Mouse (Mus musculus) E14TG2a.4 (cell line): ENCODE measurements at regions not wholly inside any gene's neighbourhood (a gene's known extent, or its start where the extent isn't known, plus 50 kb on each side); places are given as distances from the start of the nearest gene placed in this dataset.

Experiments used
- H3K27me3 ChIP-seq: 2 replicates; pipeline ENCODE4 v1.6.1; 2014; ENCODE audit warnings: low read length, control low read depth; ENCODE audit not compliant: insufficient read depth
- H3K36me3 ChIP-seq: 2 replicates; pipeline ENCODE4 v1.6.1; 2014; ENCODE audit warnings: low read length, control low read depth; ENCODE audit not compliant: insufficient read depth
- H3K4me1 ChIP-seq: replicated peaks from 2 replicates; pipeline ENCODE4 v1.6.1; 2014; ENCODE audit warnings: low read depth, low read length, control low read depth
- H3K4me3 ChIP-seq: replicated peaks from 2 replicates; pipeline ENCODE4 v1.5.1; 2014; ENCODE audit warnings: mild to moderate bottlenecking, low read length
- H3K9me3 ChIP-seq: 2 replicates; pipeline ENCODE4 v1.6.1; 2014; ENCODE audit warnings: low read length, control low read depth
- CTCF ChIP-seq: conservative IDR thresholded peaks from 2 replicates; pipeline ENCODE4 v1.5.1; 2014; ENCODE audit warnings: low read length
- NANOG ChIP-seq: IDR thresholded peaks from 2 replicates; pipeline ENCODE4 v1.6.1; 2014; ENCODE audit warnings: borderline replicate concordance, low read length, mixed read lengths
- POU5F1 ChIP-seq: IDR thresholded peaks from 2 replicates; pipeline ENCODE4 v1.6.1; 2014; ENCODE audit warnings: low read length, borderline replicate concordance

DNA sequence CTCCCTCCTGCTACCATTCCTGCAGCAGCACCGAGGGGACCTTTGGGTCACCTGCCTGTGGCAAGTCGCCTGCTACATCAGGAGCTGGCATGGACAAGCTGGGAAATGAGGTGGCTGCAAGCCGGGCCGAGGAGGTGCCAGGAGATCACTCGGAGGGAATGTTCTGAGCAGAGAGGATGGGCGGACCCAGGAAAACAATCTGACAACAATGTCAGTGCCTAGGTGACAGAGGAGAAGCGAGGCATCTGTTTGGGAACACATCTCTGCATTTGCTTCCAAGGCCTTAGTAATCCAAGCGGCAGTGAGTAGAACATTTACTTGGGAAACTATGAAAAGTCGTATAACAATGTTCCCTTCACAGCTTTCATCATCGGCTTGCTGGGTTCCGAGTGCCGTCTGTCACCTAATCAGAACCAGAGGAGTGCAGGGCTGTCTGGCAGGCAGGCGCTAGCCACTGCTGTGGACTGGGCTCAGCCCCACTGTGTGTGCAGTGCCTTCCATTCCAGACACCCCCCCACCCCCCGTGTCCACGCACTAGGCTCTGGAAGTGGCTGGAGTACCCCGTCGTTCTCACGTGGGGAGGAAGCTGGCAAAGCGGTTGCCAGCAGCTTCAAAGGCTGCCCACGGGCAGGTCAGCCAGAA, 56.6 kb upstream of the Slc25a33 start:
- Histone ChIP-seq H3K27me3 (peaks cover 2% of the 10 kb centered on the region; the same call in 1 of the 2 replicates), H3K36me3 (no peaks in the 10 kb centered on the region), H3K4me1 (peaks cover 7% of the 10 kb centered on the region), H3K4me3 (no peak overlapping the region), H3K9me3 (no peaks in the 10 kb centered on the region)
- no peak for TF ChIP-seq NANOG
- no peak for TF ChIP-seq POU5F1
- no peak for TF ChIP-seq CTCF

DNA sequence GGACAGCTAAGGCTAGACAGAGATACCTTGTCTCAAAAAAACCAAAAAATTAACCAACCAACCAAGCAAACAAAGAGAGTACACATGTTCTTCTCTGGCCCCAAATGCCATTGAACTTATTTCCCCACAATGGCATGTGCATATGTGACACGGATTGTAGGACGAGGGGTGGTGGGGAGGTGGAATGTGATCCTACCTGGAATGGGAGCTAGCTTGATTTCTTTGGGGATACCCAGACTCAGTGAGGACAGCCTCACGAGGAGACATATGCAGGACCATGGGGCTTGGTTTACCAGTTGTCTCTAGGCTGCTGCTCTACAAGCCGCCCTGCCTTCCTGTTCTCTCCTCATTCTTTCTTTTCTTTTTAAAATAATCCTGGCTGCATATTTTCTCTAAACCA, 55.9 kb upstream of the Slc25a33 start:
- Histone ChIP-seq H3K36me3 (no peaks in the 10 kb centered on the region), H3K4me3 (no peak overlapping the region), H3K27me3 (peaks cover 2% of the 10 kb centered on the region; the same call in 1 of the 2 replicates), H3K4me1 (peaks cover 9% of the 10 kb centered on the region), H3K9me3 (no peaks in the 10 kb centered on the region)
- no peak for TF ChIP-seq POU5F1
- TF ChIP-seq CTCF = no peak
- TF ChIP-seq NANOG = no peak

DNA sequence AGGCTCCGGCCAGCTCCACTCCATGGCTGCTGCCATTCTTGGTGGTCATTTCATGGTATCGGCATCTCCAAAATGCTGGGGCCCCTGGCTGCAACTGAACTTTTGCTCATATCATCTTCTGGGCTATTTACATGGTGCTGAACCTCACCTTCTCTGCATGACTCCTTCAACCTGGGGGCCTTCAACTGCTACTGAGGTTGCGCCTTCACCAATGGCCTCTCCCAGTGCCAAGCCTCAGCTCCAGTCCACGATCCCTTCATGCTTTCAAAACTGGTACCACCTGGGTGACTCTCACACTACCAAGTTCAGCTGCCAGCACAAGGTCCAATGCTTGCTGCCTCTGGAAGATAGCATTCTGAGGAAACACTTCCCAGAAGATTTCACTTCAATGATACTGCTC, 53.7 kb upstream of the Slc25a33 start:
- Histone ChIP-seq H3K36me3 (no peaks in the 10 kb centered on the region), H3K4me3 (no peak overlapping the region), H3K27me3 (peaks cover 2% of the 10 kb centered on the region; the same call in 1 of the 2 replicates), H3K4me1 (peaks cover 9% of the 10 kb centered on the region), H3K9me3 (no peaks in the 10 kb centered on the region)
- TF ChIP-seq POU5F1 = no peak
- no peak for TF ChIP-seq CTCF
